Mouse (Mus musculus): ENCODE measurements around the gene Polr3e.
"Not testable (repeated sequence)": the region's sequence is repeated elsewhere in the genome, so short reads cannot be mapped to it uniquely, and the experiment has no call there.

The Polr3e gene

DNA sequence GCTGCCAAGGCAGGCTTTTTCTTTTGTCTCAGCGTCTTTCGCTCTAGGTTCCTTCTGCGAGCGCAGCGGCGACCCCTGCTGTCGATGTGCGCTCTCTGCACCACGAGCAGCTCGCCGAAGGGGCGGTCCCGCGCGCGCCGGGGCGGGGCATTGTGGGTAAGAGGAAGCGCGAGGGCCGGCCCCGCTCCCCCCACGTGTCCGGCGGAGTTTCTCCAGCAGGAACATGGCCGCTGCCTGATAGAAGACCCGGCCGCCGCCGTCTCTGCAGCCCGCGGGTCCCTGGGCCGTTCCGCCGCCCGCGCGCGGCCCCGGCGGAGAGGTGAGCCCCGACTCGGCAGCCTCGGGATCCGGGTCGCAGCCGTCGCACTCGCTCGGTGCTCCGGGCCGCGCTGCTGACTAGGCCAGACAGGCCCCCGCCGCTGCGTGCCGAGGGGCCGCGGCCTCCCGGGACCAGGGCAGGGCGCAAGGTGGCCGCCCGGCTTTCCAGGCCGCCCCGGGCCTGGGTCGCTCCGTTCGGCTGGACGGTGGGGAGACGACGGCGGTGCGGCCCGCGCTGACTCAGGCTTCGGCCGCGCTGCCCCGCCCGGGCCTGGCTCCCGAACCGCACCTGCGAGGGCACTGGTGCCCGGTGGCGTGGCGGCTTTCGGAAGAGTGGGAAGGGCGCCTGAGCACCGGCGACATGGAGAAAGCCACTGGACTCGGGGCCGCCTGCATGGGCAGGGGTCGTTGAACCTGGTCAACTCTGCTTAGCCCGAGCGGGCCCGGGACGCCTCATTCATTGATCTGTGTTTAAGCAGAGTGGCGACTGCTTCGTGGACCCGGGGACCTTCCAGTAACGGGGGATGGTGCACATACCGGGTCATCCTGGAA lies at the start of gene Polr3e:
Gene Polr3e (plus strand): TSS at position 153 of the 870 bp plus-strand sequence.
- peak; percentile 99 for DNase-seq (ENCODE audit: low spot score)

DNA sequence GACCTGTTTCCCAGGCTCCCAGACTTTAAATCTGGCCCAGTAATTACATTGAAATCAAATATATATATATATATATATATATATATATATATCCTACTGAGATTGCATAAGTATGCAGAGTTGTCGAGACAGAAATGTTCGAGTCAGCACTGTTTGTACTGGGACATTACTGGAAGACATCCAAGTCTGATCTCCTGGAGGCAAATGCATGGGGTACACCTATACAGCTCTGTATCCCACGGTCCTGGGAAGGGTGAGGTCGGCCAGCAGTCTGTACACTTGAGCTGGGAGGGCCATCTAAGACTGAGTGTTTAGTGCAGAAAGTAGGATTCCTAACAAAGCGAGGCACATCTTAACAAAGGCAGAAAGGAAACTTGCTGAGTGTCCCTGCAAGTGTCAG lies 47.7 kb upstream of the Polr3e start:
- DNase-seq (ENCODE audit: low spot score), result no peak

DNA sequence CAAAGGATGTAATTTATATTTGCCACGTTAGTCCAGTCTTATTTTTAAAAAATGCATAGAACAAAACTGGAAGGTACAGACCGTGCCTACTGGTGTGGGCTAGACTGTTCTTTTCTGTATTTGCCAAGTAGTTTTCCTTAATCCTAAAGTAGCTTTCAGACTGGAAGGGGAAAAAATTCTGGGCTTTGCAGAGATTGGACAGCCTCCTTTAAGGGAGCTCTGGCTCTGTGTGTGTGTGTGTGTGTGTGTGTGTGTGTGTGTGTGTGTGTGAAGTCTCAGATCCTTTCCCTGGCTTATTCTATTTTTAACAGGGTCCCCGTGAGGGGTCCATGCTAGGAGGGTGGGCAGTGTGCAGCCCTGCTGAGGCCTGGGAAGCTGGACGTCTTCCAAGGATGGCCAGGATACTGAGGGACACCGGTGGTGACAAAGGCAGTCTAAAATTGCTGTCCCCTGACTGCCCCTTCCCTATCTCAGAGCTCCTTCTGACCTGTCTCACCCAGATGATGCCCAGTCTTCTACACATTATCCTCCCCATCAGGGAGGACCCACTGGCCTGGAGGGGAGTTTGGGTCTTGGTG lies 47.0 kb upstream of the Polr3e start:
- no peak for DNase-seq (ENCODE audit: low spot score)

DNA sequence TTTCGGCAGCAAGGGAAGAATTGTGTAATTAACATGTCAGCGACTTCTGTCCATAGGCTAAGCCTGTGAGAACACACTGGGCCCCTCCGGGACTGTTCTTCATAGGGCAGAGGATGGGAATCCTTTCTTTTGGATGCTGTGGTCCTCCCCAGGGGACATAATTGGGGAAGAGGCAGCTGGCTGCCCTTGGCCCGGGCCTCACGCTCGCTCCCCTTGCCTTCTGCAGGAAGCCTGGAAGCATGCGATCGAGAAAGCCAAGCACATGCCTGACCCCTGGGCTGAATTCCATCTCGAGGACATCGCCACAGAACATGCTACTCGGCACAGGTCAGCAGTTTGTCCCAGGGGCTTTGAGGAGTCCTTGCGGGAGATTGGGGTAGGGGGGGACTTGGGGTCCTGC lies 44.5 kb upstream of the Polr3e start:
- DNase-seq (ENCODE audit: low spot score), result no peak

DNA sequence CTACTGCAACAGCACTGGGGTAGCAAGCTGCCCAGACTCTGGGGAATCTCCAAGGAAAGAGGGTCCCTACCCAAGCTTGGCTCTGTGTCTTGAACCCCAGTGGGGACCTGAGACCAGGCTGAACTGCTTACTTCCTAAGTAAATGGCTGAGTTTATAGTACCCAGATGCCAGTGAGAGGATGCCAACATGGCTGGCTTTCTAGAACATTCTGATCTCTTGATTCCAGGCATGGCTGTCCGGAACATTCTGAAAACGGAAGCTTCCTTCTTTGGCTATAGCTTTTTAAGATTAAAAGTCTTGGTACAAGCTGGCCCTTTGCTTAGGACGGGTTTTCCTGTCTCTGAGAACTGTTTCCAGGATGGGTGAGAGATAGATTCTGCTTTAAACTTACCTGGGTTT lies 43.5 kb upstream of the Polr3e start:
- DNase-seq (ENCODE audit: low spot score), result no peak

DNA sequence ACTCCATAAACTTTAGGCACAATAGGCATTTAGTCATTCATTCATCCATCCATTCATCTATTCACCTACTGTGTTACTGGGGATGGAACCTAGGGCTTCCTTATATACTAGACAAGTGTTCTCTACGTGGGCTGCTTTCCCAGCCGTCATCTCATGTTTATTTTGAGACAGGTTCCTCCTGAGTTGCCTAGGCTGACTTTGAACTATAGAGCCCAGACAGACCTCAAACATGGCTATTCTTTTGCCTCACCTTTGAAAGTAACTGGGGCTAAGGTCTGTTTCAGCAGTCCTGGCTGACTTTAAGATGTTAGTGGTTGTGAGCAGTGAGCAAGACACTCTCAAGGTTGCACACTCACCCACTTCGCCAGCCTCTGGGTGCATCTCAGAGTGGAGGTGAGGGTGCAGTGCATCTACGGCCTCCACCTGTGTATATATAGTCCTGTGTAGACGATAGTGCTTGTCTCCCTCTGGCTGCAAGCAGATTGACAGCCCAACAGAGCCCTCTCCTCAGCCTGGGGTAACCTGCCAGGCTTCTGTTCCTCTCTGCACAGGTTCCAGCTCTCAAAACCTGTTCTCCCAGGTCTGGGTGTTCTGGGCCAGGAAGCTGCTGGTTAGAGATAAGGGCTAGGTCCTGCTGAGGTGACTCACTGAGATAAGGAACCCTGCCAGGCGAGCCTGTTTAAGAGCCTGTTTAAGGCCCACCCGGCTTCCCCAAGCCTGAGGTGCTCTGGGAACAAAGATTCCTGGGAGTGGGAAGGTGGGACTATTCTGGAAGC lies 42.6 kb upstream of the Polr3e start:
- DNase-seq (ENCODE audit: low spot score), result no peak

DNA sequence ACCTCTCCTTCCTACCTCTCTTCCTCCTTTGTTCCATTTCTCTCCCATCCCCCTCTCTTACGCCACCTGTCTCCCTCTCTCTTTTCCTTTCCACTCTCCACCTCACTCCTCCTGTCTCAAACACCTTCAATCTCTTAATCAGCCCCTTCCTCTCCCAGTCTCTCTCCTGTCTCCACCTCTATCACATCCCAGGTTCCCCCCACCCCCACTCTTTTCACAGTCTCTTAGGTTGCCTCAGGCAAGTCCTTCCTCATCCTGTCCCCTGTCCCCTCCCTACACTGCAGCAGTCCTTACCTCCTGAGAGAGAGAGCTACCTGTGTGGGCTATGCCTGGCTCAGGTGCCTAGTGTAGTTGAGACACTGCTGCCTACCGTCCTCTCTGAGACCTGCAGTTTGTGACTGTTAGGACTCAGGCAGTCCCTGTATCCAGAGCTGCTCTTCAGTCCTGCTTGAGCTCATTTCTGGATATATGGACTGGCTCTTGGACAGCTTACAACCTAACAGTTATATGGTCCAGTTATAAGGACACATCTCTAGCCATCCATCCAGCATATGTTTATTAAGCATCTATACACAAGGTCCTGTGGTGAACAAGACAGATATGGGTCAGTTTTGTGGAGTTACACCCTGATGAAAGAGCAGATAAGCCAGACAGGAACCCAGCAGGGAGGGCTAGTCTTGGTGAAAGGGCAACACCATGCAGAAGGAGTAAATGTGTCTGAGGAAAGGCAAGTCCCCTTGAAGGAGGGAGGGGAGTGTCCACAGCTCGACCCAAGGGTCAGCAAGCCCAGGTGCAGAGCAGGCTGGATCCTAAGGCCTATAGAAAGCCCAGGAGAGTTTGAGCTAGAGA lies 41.8 kb upstream of the Polr3e start:
- DNase-seq (ENCODE audit: low spot score), result no peak

DNA sequence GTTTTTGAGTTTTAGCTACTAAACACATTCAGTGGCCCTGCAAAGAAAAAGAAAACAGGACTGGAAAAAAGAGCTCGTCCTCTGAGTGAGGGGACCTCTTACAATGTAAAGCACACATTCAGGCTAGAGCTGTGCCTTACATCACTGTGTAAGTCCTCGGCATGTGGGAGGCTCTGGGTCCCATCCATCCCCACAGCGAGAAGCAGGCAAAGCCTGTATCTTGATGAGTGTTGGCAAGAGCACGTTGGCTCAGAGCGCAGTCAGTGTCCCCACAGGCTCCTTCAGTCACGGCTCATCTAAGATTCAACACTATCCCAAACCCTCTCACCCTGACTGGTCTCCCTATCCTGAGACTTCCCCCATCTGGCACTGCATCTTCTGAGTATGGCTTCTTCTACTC lies 39.3 kb upstream of the Polr3e start:
- DNase-seq (ENCODE audit: low spot score), result no peak

DNA sequence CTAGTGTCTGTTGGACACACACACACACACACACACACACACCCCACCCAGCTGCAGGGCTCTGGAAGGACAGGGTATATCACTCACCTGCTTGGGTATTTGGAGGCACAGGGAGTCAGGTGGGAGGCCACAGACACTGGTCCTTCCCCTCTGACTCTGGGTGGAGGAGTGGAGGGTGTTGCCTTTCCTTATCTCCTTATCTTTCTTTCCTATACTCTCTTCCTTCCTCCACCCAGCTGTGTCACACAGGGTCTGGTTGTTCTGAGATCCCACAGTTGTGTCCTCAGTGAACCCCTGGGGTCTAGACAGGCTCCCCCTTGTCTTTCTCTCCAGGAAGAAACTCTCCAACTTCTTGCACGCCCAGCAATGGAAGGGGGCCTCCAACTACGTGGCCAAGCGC lies 37.6 kb upstream of the Polr3e start:
- DNase-seq (ENCODE audit: low spot score), result no peak

DNA sequence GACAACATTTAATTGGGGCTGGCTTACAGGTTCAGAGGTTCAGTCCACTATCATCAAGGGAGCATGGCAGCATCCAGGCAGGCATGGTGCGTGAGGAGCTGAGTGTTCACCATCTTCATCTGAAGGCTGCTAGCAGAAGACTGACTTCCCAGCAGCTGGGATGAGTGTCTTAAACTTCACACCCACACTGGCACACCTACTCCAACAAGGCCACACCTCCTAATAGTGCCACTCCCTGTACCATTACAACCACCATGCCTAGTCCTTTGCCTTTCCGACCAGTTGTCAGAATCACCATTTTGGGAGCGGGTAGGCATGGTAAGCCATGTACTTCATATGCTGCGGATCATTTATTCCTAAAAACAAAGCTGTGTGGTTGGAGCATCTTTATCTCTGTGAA lies 36.8 kb upstream of the Polr3e start:
- DNase-seq (ENCODE audit: low spot score), result no peak

DNA sequence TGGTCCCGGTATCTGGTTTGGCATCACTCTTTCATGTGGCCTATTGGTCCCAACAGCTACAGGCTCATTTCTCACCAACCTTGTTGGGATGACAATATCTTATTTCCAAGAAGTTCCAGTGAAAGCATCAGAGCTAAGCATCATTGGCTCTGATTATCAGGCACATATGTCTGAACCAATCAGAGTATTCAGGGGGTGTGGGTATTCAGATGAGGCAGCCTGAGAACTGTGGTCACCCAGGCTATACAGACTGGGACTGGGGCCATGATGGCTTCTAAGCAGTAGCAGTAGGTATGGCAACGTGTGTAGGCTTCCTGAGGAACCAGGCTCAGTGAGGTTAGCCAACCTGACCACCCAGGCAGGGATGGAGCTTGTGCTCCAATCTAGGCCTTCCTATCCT lies 36.1 kb upstream of the Polr3e start:
- DNase-seq (ENCODE audit: low spot score), result no peak

DNA sequence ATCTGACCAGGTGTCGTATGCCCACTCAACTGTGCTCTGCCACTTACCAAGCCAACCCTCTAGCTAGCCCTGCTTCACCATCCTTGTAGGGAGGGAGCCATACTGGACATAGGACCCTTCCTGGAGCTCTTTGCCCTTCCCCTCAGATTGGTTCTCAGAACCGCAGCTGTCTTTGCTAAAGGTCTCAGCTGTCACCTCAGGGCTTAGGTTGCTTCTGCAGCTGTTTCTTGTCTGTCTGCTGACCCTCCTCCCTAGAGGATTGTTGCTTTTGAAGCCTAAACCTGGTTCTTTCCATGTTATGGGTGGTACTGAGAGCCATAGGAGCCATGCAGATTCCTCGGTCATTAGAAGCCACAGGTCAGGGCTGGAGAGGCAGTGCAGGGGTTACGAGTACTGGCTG lies 34.9 kb upstream of the Polr3e start:
- no peak for DNase-seq (ENCODE audit: low spot score)

DNA sequence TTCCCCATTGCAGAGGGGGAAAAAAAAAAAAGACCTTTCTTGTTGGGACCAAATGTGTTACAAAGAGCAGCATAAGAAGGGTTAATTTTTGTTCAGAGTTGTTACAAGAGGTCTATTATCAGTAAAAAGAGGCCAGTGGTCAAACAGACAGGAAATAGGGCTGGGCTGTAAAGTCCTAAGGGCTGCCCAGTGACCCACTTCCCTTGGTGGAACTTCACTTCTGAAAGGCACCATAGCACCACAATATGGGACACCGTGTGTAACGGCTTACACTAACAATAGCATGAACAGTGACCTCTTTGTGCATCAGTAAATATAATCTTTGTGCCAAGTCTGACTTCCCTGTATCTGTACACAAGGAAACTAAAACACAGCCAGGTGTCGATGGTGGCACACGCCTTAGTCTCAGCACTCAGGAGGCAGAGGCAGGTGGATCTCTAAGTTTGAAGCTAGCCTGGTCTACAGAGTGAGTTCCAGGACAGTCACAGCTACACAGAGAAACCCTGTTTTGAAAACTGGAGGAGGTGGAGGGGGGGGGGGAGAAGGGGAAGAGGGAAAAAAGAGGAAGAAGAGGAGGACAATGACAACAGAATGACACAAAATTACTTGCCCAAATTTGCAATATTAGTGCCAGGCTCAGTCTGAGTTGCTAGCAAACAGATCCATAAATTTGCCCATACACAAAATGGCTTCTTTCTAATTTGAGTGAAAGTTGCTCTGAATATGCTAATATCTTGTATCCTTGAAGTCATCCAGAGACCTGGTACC lies 33.8 kb upstream of the Polr3e start:
- DNase-seq (ENCODE audit: low spot score), result no peak

DNA sequence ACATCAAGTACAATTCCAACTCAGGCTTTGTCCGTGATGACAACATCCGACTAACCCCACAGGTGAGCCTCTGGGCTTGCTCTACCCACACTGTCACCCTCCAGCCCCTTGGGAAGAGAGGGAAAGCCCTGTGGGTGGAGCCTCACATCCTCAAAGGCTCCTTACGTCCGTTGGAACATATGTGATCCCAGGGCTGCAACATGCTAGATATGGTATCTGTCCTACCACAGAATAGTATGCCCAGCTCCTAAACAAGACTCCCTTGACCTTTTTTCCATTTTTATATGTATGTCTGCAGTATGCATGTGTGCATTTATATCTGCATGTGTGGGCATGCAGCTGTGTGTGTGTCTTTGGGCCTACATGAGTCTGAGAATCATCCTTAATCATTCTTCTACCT lies 32.8 kb upstream of the Polr3e start:
- no peak for DNase-seq (ENCODE audit: low spot score)

DNA sequence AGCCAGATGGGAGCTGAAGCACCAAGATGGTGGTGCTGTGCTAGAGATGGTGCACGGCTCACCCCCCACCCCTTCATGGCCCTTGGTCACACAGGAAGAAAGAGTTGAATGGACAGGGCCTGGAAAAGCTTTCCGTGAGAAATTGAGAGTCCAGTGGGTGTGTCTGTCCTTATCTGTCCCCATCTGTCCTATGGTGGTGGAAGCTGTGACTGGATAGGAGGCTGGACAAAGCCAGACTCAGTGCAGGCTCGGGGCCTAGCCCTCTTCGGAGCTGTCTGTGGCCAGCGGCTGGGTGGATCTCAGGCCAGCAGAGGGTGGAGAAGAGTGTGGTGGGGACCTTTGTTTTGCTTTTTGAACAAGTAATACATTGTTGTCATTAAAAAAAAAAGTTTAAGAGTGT lies 24.4 kb upstream of the Polr3e start:
- DNase-seq (ENCODE audit: low spot score), result no peak

DNA sequence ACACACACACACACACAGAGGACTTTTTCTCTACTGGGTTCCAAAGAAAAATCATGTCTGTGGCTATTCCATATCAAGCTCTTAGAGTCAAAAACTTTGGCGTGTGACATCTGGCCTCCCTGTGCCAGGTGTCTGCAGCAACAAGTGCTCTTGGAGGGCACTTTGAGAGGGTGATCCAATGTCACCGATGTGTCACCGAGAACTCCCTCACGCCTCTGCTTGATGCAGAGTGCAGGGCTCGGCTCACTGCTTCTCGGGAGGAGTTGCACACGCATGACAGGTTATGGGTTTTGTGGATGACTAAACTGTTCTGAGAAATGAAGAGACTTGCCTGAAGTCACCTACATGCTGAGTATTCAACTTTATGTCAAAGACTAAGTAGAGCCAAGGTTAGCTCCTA lies 20.5 kb upstream of the Polr3e start:
- no peak for DNase-seq (ENCODE audit: low spot score)

DNA sequence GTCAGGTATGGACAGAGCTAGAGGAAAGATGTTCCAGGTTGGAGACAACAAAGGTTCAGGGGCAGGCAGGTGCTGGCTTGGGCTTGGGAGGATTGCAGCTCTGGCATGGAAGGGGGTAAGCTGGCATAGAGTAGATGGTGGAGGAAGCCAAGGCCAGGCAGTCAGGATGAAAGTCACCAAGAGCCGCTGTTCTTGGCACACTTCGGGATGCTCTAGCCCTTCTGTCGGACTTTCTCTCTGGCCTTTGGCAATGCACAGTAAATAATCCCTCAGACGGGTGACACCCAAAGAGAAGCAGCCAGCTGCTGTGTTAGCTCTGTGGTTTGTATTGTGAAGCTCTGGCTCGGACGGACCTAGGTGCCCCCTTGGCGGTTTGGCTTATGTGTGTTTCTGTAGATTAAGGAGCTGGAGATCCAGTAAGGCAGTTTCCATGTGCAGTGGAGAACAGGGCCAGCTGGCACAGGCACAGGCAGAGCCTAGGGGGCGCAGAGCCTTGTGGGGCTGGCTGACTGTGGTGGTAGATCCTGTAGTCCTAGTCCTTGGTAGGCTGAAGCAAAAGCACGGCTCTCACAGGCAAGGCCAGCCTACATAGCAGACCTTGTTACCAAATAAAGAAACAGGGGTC lies 19.7 kb upstream of the Polr3e start:
- DNase-seq (ENCODE audit: low spot score), result no peak

DNA sequence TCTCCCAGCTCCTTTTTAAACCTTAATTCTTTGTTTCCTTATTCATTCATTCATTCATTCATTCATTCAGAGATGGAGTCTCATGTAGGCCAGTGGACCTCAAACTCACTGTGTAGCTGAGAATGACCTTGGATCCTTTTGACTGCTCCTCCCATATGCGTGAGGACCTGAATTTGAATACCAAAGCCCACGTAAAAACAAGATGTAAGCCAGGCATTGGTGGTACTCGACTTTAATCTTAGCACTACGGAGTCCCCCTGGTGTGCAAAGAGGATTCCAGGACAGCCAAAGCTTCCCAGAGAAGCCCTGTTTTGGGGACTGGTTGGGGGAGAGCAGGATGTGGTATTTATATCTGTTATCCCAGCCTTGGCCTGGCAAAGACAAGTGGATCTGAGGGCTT lies 17.4 kb upstream of the Polr3e start:
- no peak for DNase-seq (ENCODE audit: low spot score)

DNA sequence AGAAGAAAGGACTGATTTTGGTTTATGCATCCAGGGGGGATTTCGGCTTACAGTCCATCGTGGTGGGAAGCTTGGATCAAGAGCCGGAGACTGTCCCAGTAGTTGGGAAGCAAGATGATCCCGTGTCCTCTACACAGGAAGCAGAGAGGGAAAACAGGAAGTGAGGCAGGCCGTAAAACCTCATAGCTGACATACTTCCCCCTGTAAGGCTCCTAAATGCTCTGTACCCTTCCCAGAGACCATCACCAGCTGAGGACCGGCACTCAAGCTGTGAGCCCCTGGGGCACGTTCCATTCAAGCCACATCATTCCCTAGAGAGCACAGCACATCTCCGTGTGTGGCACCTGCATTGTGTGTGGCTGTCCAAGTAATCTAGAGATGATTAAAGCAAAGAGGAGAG lies 15.8 kb upstream of the Polr3e start:
- no peak for DNase-seq (ENCODE audit: low spot score)

DNA sequence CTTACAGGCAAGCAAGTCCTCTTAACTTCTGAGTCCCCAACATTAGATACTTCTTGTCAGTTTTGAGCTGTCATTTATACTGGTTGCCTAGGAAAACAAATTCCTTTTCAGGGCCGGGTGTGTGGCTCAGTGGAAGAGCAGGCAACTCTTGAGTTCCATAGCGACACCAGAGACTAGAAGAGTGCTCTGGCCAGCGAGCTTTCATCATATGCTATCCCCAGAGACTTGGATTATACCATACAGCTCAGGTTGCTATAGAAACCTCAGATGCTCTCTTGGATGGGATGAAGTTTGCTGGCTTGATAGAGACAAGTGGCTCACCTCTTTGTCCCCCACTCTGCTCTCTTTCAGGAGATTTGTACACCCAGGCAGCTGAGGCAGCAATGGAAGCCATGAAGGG lies 14.6 kb upstream of the Polr3e start:
- DNase-seq (ENCODE audit: low spot score), result no peak

DNA sequence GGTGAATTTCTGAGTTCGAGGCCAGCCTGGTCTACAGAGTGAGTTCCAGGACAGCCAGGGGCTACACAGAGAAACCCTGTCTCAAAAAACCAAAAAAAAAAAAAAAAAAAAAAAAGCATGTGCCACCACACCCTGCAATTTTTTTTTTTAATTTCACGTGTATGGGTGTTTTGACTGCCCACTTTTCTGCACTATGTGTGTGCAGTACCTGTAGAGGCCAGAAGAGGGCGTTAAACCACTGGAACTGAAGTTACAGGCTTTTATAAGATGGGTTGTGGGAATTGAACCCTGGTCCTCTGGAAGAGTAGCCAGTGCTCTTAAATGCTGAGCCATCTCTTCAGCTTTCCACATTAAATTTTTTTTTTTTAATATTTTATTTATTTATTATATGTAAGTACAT lies 7.4 kb upstream of the Polr3e start:
- not testable (repeated sequence) for DNase-seq (ENCODE audit: low spot score)

All from ovary, postnatal 14 days (tissue).